Mouse (Mus musculus): ENCODE data around the gene Neurl4. TPM values are rescaled to one million over a fixed set of nuclear protein-coding genes. Genes with fewer than 3 reads are reported as not detected.

Neurl4 gene
- polyA plus RNA-seq, 1 experiment = 5.1 TPM

DNA sequence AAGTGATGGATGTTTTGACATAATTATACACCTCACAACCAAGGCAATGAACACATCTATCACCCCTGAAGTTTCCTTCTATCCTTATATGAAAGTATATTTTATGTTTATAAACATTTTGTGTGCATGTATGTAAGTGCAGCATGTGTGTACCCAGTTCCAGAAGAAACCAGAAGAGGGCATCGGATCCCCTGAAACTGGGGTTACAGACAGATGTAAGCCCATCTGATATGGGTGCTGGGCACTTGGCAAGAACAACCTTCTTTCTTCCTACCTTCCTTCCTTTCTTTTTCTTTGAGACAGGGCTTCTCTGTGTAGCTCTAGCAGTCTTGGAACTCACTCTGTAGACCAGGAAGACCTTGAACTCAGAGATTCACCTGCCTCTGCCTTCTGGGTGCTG is 55.3 kb downstream of the Neurl4 start:
- H3K27me3 ChIP-seq (ENCODE audit: control insufficient read depth) = peaks cover 79% of the 10 kb centered on the region
- TF ChIP-seq TAL1 (IDR thresholded peaks at IDR 0.05; ENCODE audit: low read length) = no peak
- TF ChIP-seq GATA1 (IDR thresholded peaks at IDR 0.05; ENCODE audit: low read length) = no peak
- 0 out of 2 replicates have a peak, but pooled peaks cover 2% of the 10 kb centered on the region for H3K9me3 ChIP-seq (ENCODE audit: control insufficient read depth, low read length)
- H3K4me1 ChIP-seq (ENCODE audit: control insufficient read depth) = peaks cover 4% of the 10 kb centered on the region
- H3K36me3 ChIP-seq (ENCODE audit: control insufficient read depth) = no peaks in the 10 kb centered on the region
- no peak overlapping the region for H3K4me3 ChIP-seq (replicated peaks)

DNA sequence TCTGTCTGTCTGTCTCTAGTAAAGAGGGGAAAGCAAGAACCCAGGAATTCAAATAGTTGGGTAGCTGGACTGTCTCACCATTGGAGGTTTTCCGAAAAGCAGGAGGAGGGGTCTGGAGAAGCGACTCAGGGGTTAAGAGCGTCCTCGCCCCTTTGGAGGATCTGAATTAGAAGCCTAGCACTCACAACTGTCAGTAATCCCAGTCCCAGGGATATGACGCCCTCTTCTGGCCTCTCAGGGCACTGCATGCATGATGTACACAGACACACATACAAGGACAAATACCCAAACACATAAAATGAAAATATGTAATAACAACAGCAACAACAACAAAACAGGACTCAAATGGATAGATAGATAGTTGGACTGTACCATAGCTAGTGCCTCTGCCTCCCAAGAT is 59.7 kb downstream of the Neurl4 start:
- peaks cover 95% of the 10 kb centered on the region for H3K27me3 ChIP-seq (ENCODE audit: control insufficient read depth)
- TF ChIP-seq TAL1 (IDR thresholded peaks at IDR 0.05; ENCODE audit: low read length) = no peak
- no peak for TF ChIP-seq GATA1 (IDR thresholded peaks at IDR 0.05; ENCODE audit: low read length)
- H3K36me3 ChIP-seq (ENCODE audit: control insufficient read depth) = no peaks in the 10 kb centered on the region
- peaks cover 15% of the 10 kb centered on the region for H3K9me3 ChIP-seq (ENCODE audit: control insufficient read depth, low read length)
- H3K4me3 ChIP-seq (replicated peaks) = no peak overlapping the region
- peaks cover 4% of the 10 kb centered on the region for H3K4me1 ChIP-seq (ENCODE audit: control insufficient read depth)

DNA sequence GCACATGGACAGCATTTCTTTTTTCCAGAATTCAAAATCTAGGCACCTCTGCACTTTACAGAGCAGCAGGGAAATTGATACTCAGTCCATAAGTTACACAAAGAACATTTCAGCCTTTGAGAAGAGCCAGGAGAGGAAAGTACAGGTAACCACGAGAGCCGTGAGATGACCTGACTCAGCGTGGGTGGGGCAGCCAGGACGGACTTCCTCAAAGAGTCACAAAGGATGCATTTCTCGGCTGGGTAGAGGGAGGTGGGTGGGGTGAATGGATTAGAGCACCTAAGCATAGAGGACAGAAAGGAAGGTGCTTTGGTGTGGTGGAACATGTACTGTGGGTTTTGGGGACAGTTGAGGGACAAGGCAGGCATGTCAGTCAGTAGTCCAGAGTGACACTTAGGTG is 61.0 kb downstream of the Neurl4 start:
- Histone ChIP-seq H3K9me3 (ENCODE audit: control insufficient read depth, low read length) (peaks cover 25% of the 10 kb centered on the region), H3K4me3 (replicated peaks) (no peak overlapping the region), H3K36me3 (ENCODE audit: control insufficient read depth) (no peaks in the 10 kb centered on the region), H3K27me3 (ENCODE audit: control insufficient read depth) (peaks cover 95% of the 10 kb centered on the region), H3K4me1 (ENCODE audit: control insufficient read depth) (peaks cover 16% of the 10 kb centered on the region)
- TF ChIP-seq GATA1 (IDR thresholded peaks at IDR 0.05; ENCODE audit: low read length) (no peak), TAL1 (IDR thresholded peaks at IDR 0.05; ENCODE audit: low read length) (no peak)

Other genes starting within 250 kb of the Neurl4 start
- gene Sox15, start 245.8 kb upstream of the Neurl4 start, polyA plus RNA-seq (2012) = not detected in 2 replicates
- gene Mpdu1, start 238.4 kb upstream of the Neurl4 start, polyA plus RNA-seq (2012) = 3.9 and 4.3 TPM in 2 replicates
- 0.60 and 0.78 TPM in 2 replicates for gene Cd68, start 234.9 kb upstream of the Neurl4 start, polyA plus RNA-seq (2012)
- 27.9 and 30.9 TPM in 2 replicates for gene Eif4a1, start 228.6 kb upstream of the Neurl4 start, polyA plus RNA-seq (2012)
- 5.4 and 5.6 TPM in 2 replicates for gene Senp3, start 219.0 kb upstream of the Neurl4 start, polyA plus RNA-seq (2012)
- gene Tnfsf13, start 215.3 kb upstream of the Neurl4 start, polyA plus RNA-seq (2012) = not detected in 2 replicates
- gene Tnfsf12, start 205.2 kb upstream of the Neurl4 start, polyA plus RNA-seq (2012) = 0.02 TPM in 1 of 2 replicates, not detected in the other
- gene Tnfsfm13, start 205.0 kb upstream of the Neurl4 start, polyA plus RNA-seq (2012) = not detected in 2 replicates
- gene Polr2a, start 142.4 kb upstream of the Neurl4 start, polyA plus RNA-seq (2012) = 14.2 and 14.3 TPM in 2 replicates
- not detected in 2 replicates for gene Slc35g3, start 139.1 kb upstream of the Neurl4 start, polyA plus RNA-seq (2012)
- gene Zbtb4, start 135.2 kb upstream of the Neurl4 start, polyA plus RNA-seq (2012) = 0.07 and 0.33 TPM in 2 replicates
- not detected in 2 replicates for gene Chrnb1, start 105.1 kb upstream of the Neurl4 start, polyA plus RNA-seq (2012)
- gene Fgf11, start 99.2 kb upstream of the Neurl4 start, polyA plus RNA-seq (2012) = 0.01 TPM in 1 of 2 replicates, not detected in the other
- 0.05 TPM in 1 of 2 replicates, not detected in the other for gene Tmem102, start 95.4 kb upstream of the Neurl4 start, polyA plus RNA-seq (2012)
- not detected in 2 replicates for gene Gm39566, start 85.8 kb upstream of the Neurl4 start, polyA plus RNA-seq (2012)
- not detected in 2 replicates for gene Spem2, start 82.6 kb upstream of the Neurl4 start, polyA plus RNA-seq (2012)
- gene Spem1, start 78.9 kb upstream of the Neurl4 start, polyA plus RNA-seq (2012) = not detected in 2 replicates
- gene Nlgn2, start 63.3 kb upstream of the Neurl4 start, polyA plus RNA-seq (2012) = 0.13 and 0.16 TPM in 2 replicates
- 204 and 212 TPM in 2 replicates for gene Tmem256, start 62.6 kb upstream of the Neurl4 start, polyA plus RNA-seq (2012)
- gene Plscr3, start 54.7 kb upstream of the Neurl4 start, polyA plus RNA-seq (2012) = 3.6 and 4.4 TPM in 2 replicates
- gene Tnk1, start 42.3 kb upstream of the Neurl4 start, polyA plus RNA-seq (2012) = 0.94 and 1.1 TPM in 2 replicates
- gene Tmem95, start 23.1 kb upstream of the Neurl4 start, polyA plus RNA-seq (2012) = not detected in 2 replicates
- 0.02 and 0.08 TPM in 2 replicates for gene Kctd11, start 19.7 kb upstream of the Neurl4 start, polyA plus RNA-seq (2012)
- gene Acap1, start 5.5 kb upstream of the Neurl4 start, polyA plus RNA-seq (2012) = 0.23 and 0.37 TPM in 2 replicates
- 0.14 and 0.18 TPM in 2 replicates for gene 2810408A11Rik, start 85 bp upstream of the Neurl4 start, polyA plus RNA-seq (2012)
- 90.4 and 109 TPM in 2 replicates for gene Gps2, start 12.8 kb downstream of the Neurl4 start, polyA plus RNA-seq (2012)
- 295 and 310 TPM in 2 replicates for gene Eif5a, start 20.9 kb downstream of the Neurl4 start, polyA plus RNA-seq (2012)
- 0.29 and 0.38 TPM in 2 replicates for gene Ybx2, start 34.7 kb downstream of the Neurl4 start, polyA plus RNA-seq (2012)
- 6.0 and 7.7 TPM in 2 replicates for gene Slc2a4, start 47.1 kb downstream of the Neurl4 start, polyA plus RNA-seq (2012)
- gene Cldn7, start 63.7 kb downstream of the Neurl4 start, polyA plus RNA-seq (2012) = not detected in 2 replicates
- 23.2 and 28.5 TPM in 2 replicates for gene Ctdnep1, start 80.1 kb downstream of the Neurl4 start, polyA plus RNA-seq (2012)
- 1.5 and 1.9 TPM in 2 replicates for gene Elp5, start 81.4 kb downstream of the Neurl4 start, polyA plus RNA-seq (2012)
- 50.2 and 55.8 TPM in 2 replicates for gene Gabarap, start 90.1 kb downstream of the Neurl4 start, polyA plus RNA-seq (2012)
- gene Phf23, start 94.7 kb downstream of the Neurl4 start, polyA plus RNA-seq (2012) = 4.5 and 5.5 TPM in 2 replicates
- 0.48 and 0.76 TPM in 2 replicates for gene Dvl2, start 99.5 kb downstream of the Neurl4 start, polyA plus RNA-seq (2012)
- 2.9 and 3.2 TPM in 2 replicates for gene Acadvl, start 114.3 kb downstream of the Neurl4 start, polyA plus RNA-seq (2012)
- gene Dlg4, start 115.9 kb downstream of the Neurl4 start, polyA plus RNA-seq (2012) = 0.10 and 0.19 TPM in 2 replicates
- not detected in 2 replicates for gene Asgr1, start 153.0 kb downstream of the Neurl4 start, polyA plus RNA-seq (2012)
- 0.05 TPM in 1 of 2 replicates, not detected in the other for gene Asgr2, start 191.6 kb downstream of the Neurl4 start, polyA plus RNA-seq (2012)
- 0.02 TPM in 1 of 2 replicates, not detected in the other for gene Mgl2, start 229.3 kb downstream of the Neurl4 start, polyA plus RNA-seq (2012)